Mouse (Mus musculus): ENCODE results near the gene Uba2.
"Not testable (repeated sequence)": the region's sequence is repeated elsewhere in the genome, so short reads cannot be mapped to it uniquely, and the experiment has no call there.

Gene Uba2

DNA sequence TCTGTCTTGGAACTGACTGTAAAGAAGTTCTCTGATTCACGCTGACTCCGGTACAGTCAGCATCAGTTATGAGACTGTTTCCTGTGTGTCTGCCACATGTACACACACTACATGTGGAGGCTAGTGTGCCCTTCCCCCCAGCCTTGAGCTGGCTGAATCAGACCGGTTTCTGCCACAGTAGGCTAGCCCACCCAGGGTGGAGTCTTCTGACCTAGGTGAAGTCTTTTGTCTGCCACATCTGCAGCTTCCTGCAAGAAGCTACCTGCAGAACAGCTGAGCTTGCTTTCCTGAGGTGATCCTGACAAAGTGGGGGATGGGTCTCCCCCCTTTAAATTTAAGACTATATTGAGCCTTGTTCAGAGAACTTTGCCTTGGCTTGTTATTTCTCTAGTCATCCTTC is at the start of gene Uba2:
TSS of gene Uba2 (minus strand) at position 146 of the 400 bp plus-strand sequence.
- no peak for DNase-seq (ENCODE audit: low read depth)

DNA sequence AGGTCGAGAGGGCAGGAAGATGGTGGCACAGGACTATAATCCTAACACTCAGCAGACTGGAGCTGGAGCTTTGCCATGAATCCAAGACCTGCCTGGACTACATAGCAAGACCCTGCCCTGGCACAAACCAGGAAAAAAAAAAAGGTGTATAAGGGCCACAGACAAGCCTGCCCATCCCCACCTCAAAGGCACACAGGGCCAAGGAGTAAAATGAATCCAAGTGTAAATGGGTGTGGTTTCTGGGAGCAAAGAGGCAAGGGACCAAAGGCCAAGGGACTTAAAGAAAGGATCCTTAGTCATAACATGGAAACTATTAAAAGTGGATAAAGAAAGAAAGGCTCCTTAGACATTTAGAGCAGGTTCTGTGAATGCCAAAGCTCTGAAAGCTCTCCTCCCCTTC is 49.1 kb upstream of the Uba2 start:
- DNase-seq (ENCODE audit: low read depth): no peak

DNA sequence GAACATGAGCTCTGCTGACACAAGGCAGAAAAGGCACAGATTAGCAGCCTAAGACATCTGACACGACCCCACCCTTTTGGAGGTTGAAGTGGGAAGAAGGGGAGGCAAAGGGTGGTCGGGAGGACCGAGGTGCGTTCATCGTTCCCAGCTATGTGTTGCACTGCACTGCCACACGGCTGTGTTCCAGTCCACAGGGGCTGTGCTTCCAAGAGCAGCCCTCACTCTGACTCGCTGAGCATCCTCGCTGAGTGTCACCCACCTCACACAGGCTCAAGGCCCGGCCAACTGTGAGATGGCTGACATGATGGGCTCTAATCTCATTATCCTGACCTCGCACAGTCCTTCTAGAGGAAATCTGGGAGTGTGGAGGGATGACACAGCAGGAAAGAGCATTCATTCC is 47.1 kb upstream of the Uba2 start:
- DNase-seq (ENCODE audit: low read depth): no peak

DNA sequence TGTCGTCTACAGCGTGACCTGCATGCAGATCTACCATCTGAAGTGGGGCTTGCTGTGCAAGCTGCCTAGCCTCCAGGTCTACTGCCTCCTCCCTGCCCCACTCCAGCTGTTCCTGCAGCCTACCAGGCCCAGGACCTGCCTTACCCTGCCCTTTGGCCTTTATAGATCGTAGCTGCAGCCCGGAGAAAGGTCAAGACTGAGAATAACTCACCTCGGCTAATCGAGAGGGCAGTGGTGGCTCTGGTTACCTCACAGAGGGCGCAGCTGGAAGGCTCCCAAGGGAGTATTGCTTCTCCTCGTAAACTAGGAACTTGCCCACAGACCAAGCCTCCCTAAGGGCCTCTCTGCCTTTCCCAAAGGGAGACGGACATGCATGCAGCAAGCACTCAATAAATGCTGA is 46.1 kb upstream of the Uba2 start:
- no peak for DNase-seq (ENCODE audit: low read depth)

DNA sequence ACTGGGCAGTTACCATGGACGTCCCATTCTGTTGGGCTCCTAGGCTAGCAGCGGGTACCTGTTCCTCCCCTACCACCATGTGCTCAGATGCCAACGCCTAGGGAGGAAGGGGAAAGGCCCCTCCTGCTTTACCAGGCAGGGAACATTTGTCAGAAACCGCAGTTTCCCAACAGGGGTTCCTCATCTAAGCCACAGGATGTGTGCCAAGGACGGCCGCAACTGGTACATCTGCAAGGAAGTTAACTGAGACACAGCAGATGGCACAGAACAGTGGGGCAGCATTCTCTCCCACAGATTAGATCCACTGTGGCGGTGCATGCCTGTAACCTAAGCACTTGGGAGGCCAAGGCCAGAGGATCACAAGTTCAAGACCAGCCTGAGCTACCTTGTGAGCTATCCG is 45.2 kb upstream of the Uba2 start:
- no peak for DNase-seq (ENCODE audit: low read depth)

DNA sequence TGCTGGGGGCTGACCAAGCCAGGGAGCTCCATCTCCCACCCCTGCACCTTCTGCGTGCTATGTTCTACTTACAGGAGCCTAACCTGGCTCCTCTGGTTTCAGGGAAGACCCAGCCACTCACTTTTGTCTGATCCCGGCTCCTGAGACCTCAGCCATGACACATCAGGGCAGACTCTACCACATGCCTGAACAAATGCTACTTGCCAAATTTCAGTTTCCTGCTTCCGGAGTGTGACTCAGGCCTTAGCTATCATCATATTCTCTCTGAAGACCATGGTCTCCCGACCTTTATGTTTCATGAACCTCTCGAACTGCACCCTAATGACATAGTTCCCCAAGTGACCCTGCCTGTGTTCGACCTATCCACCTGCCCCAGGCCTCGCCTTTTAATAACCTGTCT is 43.9 kb upstream of the Uba2 start:
- DNase-seq (ENCODE audit: low read depth): no peak

DNA sequence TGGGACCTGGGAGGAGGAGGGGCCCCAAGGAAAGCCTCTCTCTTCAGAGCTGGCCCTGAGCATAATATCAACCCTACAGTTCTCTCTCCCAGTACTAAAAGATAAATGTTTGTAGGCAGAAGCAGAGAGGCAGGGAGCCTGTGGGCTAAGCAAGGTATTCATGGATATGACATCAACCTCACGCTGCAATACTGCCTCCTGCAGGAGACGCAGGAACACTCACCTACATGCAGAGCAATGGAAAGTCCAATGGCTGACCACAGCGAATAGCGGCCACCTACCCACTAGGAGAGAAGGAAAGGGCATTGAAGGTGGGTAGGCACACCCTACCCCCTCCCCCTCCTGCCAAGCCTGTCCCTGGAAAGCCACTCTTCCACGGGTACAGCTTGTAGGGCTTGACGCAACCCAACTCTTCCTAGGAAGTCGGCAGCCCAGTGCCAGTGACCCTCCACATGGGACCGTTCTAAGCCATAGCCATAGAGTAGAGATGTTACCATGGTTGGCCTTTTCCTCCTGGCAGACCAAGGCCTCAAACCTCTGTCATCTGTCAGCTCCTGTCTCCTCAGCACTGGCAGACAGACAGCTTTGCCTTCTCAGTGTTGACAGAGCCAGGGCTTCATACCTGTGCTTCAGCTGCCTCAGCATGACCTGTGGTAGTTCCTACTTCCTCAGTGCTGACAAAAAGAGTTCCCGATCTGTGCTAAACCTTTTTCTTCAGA is 38.8 kb upstream of the Uba2 start:
- no peak for DNase-seq (ENCODE audit: low read depth)

DNA sequence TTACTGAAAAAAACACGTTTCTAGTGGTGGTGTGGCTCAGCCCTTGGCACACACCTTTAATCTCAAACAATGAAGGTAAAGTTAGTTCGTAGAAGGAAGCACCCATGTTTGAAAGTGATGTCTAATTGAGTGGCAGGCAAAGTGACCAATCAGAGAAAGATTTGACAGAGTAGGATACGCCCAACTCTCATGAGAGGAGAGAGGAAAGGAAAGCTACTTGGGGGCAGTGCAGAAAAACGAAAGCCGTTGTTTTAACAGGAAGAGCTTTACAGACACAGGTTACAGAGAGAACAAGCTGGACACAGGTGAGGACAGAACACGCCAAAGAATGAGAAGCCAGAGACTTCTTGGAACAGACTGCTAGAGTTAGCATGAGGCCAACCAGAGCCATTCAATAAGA is 36.9 kb upstream of the Uba2 start:
- DNase-seq (ENCODE audit: low read depth): no peak

DNA sequence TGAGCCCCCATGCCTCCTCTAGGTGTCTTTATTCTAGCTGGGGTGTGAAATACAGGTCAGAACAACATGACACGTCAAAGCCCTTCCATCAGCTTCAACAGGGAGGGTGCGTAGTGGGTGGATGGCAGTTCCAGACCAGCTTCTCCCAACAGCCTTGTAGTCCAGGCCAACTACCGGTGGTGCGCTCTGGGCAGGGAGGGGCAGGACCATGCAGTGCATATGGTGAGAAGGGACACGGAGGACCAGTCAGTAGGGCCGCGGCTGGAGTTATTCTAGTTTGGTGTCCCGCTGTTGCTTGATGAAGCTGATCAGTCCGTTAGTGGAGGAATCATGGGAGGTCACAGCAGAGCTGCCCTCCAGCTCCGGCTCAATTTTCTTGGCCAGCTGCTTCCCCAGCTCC is 32.7 kb upstream of the Uba2 start:
- DNase-seq (ENCODE audit: low read depth): not testable (repeated sequence)

DNA sequence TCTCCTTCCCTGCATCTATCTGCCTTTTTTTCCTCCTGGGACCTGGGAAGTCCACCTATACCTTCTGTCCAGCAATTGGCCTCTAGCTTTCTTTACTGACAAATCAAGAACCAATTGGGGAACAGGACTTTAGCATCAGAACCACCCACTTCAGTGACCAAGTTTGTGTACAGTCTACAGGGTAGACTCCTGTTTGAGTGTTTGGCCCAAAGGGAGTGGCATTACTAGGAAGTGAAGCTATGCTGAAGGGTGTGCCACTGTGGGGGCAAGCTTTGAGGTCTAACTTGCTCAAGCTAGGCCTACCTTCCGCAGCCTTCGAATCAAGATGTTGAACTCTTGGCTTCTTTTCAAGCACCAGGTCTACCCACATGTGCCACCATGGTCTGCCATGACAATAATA is 31.4 kb upstream of the Uba2 start:
- DNase-seq (ENCODE audit: low read depth): no peak

DNA sequence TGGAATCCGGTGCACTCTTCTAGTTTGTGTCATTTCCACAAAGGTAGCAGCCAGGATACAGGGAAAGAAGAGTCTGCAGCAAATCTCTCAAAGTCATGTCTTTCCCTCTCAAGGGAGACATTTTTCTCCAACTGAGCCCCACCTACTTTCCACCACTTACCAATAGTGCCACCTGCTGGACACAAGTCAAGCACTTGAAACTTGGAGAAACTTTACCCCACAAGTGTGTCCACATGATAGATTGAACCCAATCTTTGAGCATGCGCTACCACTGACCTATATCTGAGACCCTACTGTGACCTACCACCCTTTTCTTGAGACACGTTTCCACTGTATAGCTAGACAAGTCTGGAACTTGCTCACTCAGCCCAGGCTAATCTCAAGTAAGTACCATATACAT is 28.9 kb upstream of the Uba2 start:
- DNase-seq (ENCODE audit: low read depth): peak; percentile 65

DNA sequence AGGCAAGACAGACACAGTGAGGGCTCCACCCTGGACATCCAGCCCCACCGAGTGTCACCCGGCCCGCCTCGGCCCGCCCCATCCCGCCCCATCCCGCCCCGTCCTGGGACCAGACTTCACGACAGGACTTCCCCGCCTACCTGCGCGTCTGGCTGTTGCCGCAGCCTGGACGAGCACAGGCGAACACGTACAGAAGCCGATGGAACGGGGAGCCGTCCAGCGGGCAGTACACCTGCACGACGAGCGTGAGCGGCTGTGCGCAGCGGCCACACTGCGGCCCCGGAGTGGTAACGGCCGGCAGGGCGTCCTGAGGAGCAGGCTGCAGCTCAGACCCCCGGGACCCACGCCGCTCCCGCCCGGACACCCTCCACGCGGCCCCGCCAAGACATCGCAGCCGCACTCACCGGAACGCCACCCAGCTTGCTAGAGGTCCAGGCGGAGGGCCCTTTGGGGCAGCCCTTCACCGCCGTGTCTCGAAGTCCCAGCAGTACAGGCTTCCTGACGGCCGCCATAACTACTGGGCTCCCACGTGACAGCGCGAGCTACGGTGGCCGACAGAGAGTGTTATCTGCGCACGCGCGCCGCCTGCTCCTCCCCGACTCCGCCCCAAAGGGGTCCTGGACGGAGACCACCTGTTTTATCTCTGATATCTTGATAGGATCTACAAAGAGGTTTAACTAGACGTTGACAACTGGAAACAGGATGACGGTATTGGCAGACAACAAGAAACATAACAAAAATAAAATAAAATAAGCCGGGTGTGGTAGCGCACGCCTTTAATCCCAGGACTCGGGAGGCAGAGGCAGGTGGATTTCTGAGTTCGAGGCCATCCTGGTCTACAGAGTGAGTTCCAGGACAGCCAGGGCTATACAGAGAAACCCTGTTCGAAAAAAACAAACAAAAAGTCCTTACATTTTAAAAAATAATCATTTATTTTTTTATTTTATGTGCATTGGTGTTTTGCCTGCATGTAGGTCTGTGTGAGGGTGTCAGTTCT is 27.0 kb upstream of the Uba2 start, which contains the start of gene Pdcd2l:
TSS of gene Pdcd2l (minus strand) at position 530 of the 997 bp plus-strand sequence.
- peak; percentile 78 for DNase-seq (ENCODE audit: low read depth)

DNA sequence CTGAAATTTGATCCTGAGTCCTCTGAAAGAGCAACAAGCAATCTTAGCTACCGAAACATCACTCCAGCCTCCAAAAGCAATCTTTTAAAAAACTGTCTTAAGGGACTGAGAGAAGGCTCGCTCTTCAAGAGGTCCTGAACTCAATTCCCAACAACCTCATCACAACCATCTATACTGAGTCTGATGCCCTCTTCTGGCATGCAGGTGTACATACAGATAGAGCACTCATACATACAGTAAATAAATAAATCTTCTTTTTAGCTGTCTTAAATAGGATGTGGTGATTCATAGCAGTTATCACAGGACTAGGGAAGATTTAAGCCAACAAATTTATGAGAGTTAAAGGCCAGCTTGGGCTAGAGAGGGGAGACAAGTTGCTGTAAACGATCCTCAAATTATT is 26.2 kb upstream of the Uba2 start:
- peak; percentile 16 for DNase-seq (ENCODE audit: low read depth)

DNA sequence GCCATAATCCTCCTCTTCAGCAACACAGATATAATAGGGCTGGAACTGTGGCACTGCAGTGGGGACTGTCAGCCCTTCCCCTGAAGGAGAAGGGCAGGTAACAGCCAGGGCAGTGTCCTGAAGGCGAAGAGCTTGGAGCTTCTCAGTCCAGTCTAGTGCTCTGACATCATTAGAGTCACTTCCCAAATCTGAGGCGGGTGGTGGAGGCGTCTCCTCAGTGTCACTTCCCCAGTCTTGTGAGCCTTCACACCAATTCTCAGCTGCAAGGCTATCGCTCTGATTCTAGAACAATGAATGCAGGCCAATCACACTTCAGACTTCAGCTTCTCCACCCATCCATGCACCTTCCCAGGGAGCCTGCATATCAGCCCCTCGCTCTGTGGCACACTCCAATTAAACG is 23.4 kb upstream of the Uba2 start:
- no peak for DNase-seq (ENCODE audit: low read depth)

DNA sequence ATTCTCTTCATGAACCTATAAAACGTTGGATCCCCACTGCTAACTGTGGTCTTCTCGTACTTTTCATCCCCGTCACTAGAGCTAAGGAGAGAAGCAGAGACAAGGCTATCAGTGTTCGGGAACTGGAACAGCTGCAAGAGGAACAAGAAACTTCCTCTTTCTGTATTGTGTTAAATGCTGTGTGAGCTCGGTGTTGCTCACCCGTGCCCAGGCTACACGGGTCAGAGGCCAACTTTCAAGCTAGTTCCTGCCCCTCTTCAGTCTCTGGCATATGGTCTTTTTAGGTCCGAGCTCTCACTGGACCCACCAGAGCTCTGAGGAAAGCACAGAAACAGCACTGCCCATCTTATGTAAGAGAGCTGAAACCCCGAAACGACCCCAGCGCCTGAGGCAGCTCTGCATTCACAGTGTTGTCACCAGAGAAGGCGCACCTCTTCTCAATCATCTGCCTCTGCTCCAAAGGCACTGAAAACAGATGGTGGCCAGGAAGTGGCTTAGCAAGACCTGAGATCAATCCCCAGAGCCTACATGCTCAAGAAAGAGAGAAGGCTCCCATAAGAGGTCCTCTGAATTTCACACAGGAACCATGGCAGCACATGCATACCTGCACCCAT is 20.1 kb upstream of the Uba2 start:
- no peak for DNase-seq (ENCODE audit: low read depth)

DNA sequence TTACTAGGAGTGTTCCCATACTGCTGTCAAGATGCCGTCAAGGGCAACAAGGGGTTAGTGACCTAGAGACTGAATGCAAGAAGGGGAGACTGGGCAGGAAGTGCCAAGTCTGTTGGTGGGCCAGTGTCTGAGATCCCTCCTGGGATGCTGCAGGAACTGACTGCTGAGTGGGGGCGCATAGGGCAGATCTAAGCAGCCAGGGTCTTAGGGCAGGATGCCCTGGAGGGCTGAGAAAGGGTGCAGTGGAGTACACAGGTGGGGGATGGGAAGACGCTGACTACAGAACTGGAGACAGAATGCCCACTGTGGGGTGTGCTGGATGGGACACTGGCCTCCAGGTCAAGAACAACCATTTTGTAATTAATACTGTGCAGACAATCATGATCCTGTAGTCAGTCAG is 14.4 kb upstream of the Uba2 start:
- no peak for DNase-seq (ENCODE audit: low read depth)

DNA sequence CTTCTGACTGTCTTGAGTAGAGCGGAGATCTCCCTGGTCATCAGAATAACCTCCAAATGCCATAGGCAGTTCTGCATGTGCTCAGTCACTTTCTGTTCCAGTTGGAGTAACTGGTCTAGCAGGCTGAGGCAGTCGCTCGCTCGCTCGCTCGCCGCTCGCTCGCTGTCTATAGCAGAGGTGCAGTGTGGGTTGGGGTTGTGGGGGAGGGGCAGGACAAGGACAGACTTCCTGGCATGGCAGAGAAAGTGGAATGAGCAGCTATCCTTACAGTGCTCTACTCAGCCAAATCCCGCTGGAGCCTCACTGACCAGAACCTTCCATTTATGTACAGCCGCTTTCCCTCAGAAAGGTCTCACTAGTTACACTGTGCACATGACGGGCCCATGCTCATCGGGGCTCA is 14.0 kb upstream of the Uba2 start:
- no peak for DNase-seq (ENCODE audit: low read depth)

DNA sequence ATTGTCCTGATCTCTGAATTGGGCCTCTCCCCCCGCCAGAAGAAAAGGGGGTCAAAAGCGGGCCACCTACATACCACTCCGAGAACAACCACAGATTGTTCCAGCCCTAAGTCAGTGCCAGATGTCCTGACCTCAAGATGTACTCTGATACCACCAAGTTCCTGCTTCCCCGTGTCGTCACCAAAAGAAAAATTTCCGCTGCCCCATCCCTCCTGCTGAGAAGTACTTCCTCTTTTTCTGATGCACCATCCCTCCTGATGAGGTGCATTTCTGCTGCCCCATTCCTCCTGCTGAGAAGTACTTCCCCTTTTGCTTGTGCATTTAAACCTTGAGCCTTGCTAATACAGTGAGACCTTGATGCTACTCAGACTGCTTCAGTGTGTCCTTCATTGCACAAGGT is 6.8 kb upstream of the Uba2 start:
- DNase-seq (ENCODE audit: low read depth): not testable (repeated sequence)

DNA sequence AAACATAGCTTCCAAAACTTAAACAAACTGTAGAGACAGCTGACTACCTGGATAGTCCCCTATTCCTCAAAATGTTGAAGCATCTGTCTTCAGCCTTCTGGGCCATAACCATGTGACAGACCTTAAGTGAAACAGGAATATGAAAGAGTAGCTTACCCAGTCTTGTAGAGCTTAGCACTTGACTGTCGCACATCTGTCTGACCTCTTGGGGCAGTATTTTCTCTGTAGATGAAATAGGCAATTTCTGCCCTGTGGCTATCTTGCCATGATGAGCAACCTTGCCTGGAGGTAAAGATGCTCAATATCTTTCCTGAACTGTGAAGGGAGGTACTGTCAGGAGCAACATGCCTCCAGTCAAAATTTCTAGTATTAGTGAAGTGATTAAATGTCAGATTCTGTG is 2.9 kb upstream of the Uba2 start:
- DNase-seq (ENCODE audit: low read depth): no peak

DNA sequence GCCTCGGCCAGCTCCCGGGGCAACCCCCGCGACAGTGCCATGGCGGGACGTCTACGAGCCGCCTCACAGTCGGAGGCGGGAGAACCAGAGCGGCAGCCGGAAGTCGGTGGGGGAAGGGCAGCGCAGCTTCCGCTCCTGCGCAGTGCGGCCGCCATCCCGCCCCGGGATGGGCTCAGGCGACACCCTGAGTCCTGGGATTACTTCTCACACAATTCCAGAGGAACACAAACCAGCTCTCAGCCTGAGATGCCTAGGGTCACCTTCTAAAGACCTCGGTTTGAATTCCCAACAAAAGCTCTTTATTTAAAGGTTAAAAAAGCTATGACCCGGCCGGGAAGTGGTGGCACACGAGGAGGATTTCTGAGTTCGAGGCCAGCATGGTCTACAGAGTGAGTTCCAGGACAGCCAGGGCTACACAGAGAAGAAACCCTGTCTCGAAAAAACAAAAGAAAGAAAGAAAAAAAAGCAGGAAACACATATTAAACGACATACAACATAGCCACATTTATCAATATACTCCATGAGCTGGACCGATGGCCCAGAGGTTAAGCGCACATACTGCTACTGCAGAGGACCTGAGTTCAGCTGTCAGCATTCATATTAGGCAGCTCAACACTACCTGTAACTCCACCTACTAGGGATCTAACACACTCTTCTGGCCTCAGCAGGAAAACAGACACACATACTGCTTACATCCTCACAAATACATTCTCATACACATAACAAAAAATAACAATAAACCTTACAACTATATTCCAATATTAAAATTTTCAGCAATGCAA is 738 bp downstream of the Uba2 start:
- DNase-seq (ENCODE audit: low read depth): peak; percentile 72

DNA sequence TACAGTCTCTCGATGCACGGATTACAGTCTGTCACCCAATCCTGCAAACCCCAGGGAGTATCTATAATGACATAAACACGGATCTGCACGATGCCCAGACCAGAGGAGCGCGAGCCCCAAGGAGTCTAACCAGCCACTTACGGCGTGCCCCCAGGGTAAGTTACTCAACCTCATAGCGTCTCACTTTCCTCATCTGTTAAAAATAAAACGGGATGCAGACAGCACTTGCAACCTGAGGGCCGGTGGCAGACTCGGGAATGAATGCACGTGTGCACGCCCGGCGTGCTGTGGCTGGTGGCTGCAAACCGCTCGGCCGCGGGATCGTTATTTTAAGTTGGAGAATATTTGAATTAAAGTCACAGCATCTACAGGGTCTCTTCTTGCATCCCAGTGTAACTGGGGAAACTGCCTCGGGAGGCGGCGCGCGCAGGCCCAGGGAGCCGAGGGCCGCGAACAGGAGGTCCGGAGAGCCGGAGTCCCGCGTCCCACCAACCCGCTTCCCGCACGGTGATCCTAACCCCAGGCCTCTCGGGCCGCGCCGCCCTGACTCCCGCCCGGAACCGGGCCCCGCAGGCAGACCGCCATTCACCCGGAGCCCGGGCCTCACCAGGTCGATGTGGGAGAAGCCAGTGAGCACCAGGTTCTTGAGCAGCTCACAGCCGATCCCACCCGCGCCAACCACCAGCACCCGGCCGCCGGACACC is 1.5 kb downstream of the Uba2 start:
- DNase-seq (ENCODE audit: low read depth): no peak

Measured in c-Kit-positive CD71-positive TER-119-negative erythroid progenitor cells, embryonic 14.5 days (primary cell).